Mouse (Mus musculus) embryo, embryonic 11 days (tissue): Measurements from ENCODE around the gene Ssr3.

Experiments
- DNase-seq: peaks from one replicate; pipeline ENCODE4 v3.0.0-alpha.2; 2015

Ssr3 gene

GRCm38 (mm10) chr3:65392421-65392817, at the start of gene Ssr3:
Ssr3 (minus strand) TSS chr3:65392623.
- DNase-seq = peak; percentile 98

GRCm38 (mm10) chr3:65441586-65442111, 49.2 kb upstream of the Ssr3 start:
- peak; percentile 40 for DNase-seq

GRCm38 (mm10) chr3:65438511-65439228, 46.2 kb upstream of the Ssr3 start:
- no peak for DNase-seq

GRCm38 (mm10) chr3:65435812-65436211, 43.4 kb upstream of the Ssr3 start:
- no peak for DNase-seq

GRCm38 (mm10) chr3:65435101-65435571, 42.7 kb upstream of the Ssr3 start:
- no peak for DNase-seq

GRCm38 (mm10) chr3:65432236-65432635, 39.8 kb upstream of the Ssr3 start:
- DNase-seq = no peak

GRCm38 (mm10) chr3:65419706-65420105, 27.3 kb upstream of the Ssr3 start:
- no peak for DNase-seq

GRCm38 (mm10) chr3:65417913-65418594, 25.6 kb upstream of the Ssr3 start:
- DNase-seq = peak; percentile 14

- DNase-seq = no peak
These were observed 24.1 kb upstream of the Ssr3 start for GRCm38 (mm10) chr3:65416571-65416970.

GRCm38 (mm10) chr3:65407891-65408290, 15.5 kb upstream of the Ssr3 start:
- DNase-seq = no peak

GRCm38 (mm10) chr3:65405781-65406180, 13.4 kb upstream of the Ssr3 start:
- DNase-seq = no peak

GRCm38 (mm10) chr3:65397566-65397965, 5.1 kb upstream of the Ssr3 start:
- no peak for DNase-seq

- DNase-seq = no peak
These were observed 4.5 kb upstream of the Ssr3 start for GRCm38 (mm10) chr3:65396835-65397504.

- DNase-seq = peak; percentile 21
These were observed 2.7 kb upstream of the Ssr3 start for GRCm38 (mm10) chr3:65395111-65395510.

GRCm38 (mm10) chr3:65391784-65392420, 521 bp downstream of the Ssr3 start:
- DNase-seq = peak; percentile 62

GRCm38 (mm10) chr3:65391222-65391783, 1.1 kb downstream of the Ssr3 start:
- no peak for DNase-seq

- no peak for DNase-seq
These were observed 6.7 kb downstream of the Ssr3 start for GRCm38 (mm10) chr3:65385771-65386170.

- DNase-seq = no peak
These were observed 8.0 kb downstream of the Ssr3 start for GRCm38 (mm10) chr3:65384431-65384830.

- no peak for DNase-seq
These were observed 11.3 kb downstream of the Ssr3 start for GRCm38 (mm10) chr3:65381094-65381493.

GRCm38 (mm10) chr3:65379884-65380539, 12.4 kb downstream of the Ssr3 start:
- DNase-seq = peak; percentile 63

GRCm38 (mm10) chr3:65378724-65379123, 13.7 kb downstream of the Ssr3 start:
- DNase-seq = no peak

- DNase-seq = no peak
These were observed 17.7 kb downstream of the Ssr3 start for GRCm38 (mm10) chr3:65374729-65375128.
